Mouse (Mus musculus): ENCODE results near the gene Msln. TPM values are rescaled to one million over a fixed set of nuclear protein-coding genes. Genes with fewer than 3 reads are reported as not detected.

Msln gene
- total RNA-seq (2021): 10 to 100 TPM; 21.2 to 28.5 TPM

DNA sequence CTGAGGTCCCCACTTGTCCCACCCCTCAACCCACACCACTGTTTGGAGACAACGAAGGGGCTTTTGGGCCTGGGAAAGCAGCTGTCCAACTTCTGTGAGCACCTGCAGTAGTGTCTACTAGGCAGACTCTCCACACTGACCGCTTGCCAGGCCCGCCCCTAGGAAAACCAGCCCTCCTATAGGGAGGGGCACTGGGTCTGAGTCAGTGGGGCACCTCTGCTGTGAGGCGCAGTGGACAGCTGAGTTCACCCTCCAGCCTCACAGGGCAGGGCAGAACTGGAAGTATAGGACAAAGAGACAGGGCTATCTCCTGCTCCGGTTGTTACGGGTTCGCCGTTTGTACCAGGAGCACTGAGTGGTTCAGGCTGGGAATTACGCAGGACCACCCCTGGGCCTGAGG is at the start of gene Msln:
Gene Msln, minus strand, starts transcription at position 138 of the 400 bp plus-strand sequence.
- DNase-seq (ENCODE audit: low spot score): no peak

GRCm38 (mm10) chr17:25802825-25803517 is 48.8 kb upstream of the Msln start:
- intact Hi-C loops (cut with DNase I): loop anchor here (10.0 kb wide), 1 partner anchor 328 kb away; no protein-coding TSS in a partner anchor

More for the DNA sequence above, at the start of gene Msln:
- intact Hi-C loops (cut with DNase I): no loop called here

GRCm38 (mm10) chr17:25801029-25801428 is 46.9 kb upstream of the Msln start:
- DNase-seq (ENCODE audit: low spot score): no peak
- intact Hi-C loops (cut with DNase I): loop anchor here (1.0 to 10.0 kb wide), 3 partner anchors 28 to 326 kb away; partner anchors contain the start of gene Narfl

More at GRCm38 (mm10) chr17:25802825-25803517, 48.8 kb upstream of the Msln start:
- no peak for DNase-seq (ENCODE audit: low spot score)

- DNase-seq (ENCODE audit: low spot score): peak; percentile 84
- intact Hi-C loops (cut with DNase I): loop anchor here (2.0 kb wide), 1 partner anchor 26 kb away; the partner anchor contains the start of gene Wdr24
Observed at GRCm38 (mm10) chr17:25796951-25797369, 42.8 kb upstream of the Msln start, which contains the start of gene Metrn. TSS of gene Metrn (minus strand) at chr17:25797136.

- DNase-seq (ENCODE audit: low spot score): no peak
- intact Hi-C loops (cut with DNase I): loop anchor here (2.0 kb wide), 1 partner anchor 27 kb away; the partner anchor contains the start of gene Wdr24
Observed at GRCm38 (mm10) chr17:25796211-25796771, 42.1 kb upstream of the Msln start.

DNA sequence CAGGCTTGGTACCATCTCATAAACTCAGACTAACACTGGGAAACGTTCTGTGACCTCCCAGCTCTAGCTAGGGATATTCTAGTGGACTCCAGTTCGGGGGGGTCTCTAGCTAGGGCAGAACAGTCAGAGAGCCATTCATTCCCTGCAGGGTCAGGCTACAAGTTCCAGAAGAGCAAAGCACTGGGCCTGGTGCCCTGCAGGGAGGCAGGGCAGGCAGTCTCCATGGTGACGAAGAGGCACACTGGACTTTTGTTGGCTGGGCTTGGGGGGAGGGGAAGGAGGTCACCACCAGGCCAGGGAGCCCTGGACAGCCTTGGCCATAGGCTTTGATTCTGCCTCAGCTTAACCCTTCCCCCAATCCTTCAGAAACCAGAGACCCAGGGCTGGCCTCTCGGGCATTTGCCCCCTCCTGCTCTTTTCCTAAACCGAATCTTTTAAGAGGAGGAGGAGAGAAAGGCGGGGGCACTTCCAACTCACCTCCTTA is 41.5 kb upstream of the Msln start, which contains the start of gene AC134908.4:
Gene AC134908.4, minus strand, starts transcription at position 51 of the 484 bp plus-strand sequence.
- intact Hi-C loops (cut with DNase I): loop anchor here (2.0 kb wide), 1 partner anchor 27 kb away; the partner anchor contains the start of gene Wdr24
- DNase-seq (ENCODE audit: low spot score): no peak

- no peak for DNase-seq (ENCODE audit: low spot score)
- intact Hi-C loops (cut with DNase I): no loop called here
Observed at GRCm38 (mm10) chr17:25794998-25795397, 40.8 kb upstream of the Msln start.

- intact Hi-C loops (cut with DNase I): no loop called here
- DNase-seq (ENCODE audit: low spot score): no peak
Observed at GRCm38 (mm10) chr17:25794197-25794596, 40.0 kb upstream of the Msln start.

DNA sequence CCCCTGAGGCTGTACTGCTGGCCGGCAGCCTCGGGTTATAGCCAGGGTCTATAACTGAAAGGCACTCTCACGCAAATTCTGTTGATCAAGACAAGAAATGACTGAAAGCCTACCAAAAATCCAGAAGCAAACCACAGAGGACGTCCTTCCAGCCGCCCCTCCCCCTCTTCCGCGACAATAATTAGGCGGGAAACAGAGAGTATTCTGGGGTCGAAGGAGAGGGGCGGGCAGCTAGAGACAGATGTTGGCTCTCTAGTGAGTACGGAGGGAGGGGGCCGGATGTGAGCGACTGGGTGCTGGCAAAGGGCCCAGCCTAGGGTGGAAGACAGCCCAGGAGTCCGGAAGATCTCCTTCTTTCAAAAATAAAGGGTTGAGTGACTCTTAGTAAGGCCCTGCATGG is 38.4 kb upstream of the Msln start, which contains the start of gene Fam173a:
Gene Fam173a, minus strand, starts transcription at position 287 of the 400 bp plus-strand sequence.
- intact Hi-C loops (cut with DNase I): no loop called here
- DNase-seq (ENCODE audit: low spot score): peak; percentile 61

DNA sequence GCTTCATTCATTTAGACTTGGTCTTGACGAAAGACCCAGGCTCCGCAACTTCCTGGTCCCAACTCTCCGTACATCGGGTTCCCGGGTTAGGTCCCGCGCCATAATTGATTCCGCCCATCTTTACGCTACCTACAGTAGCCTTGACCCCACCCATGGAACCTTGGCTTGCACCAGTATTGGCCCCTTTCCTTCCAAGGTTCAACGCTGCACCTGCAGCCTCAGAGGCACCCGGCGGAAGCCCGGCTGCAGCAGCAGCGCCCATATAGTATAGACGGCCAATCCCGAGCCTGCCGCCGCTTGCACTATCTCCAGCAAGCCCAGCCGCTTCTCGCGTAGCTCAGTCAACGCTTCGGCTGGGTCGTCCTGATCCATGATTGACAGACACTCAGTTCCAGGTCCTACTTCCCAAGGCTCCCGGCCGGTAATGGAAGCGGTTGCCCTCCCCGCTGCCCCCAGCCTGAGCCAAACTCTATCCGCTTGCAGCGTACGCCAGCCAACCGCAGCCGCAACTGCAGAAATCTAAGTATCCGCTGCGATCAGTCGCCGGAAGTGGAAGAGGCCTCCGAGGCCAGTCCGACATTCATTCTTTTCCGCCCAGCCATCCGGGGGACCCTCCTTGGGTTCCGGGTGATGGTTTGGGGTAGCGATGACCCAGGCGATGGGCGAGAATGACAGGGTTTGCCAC is 37.8 kb upstream of the Msln start:
- intact Hi-C loops (cut with DNase I): no loop called here
- peak; percentile 65 for DNase-seq (ENCODE audit: low spot score)

- DNase-seq (ENCODE audit: low spot score): no peak
- intact Hi-C loops (cut with DNase I): no loop called here
Observed at GRCm38 (mm10) chr17:25791320-25791842, 37.2 kb upstream of the Msln start.

- no peak for DNase-seq (ENCODE audit: low spot score)
- intact Hi-C loops (cut with DNase I): no loop called here
Observed at GRCm38 (mm10) chr17:25786781-25787504, 32.8 kb upstream of the Msln start.

DNA sequence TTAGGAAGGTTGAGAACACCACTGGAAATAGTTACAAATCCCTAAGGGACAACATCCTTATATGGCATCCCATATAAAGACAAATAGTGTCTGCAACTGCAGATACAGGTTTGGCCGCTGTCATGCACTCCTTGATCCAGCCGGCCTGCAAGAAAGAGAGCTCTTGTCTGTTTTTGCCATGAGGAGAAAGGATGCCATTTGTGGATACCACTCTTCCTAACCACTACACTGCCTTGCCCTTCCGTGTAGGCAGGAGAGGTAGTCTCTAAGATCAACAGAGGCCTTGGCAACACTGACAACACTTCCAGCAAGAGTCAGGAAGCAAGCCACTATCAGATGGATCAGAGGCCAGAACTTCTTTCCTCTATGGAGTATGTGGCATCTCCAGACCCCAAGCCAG is 32.1 kb upstream of the Msln start, which contains the start of gene Ccdc78:
Gene Ccdc78, plus strand, starts transcription at position 301 of the 400 bp plus-strand sequence.
- intact Hi-C loops (cut with DNase I): no loop called here
- DNase-seq (ENCODE audit: low spot score): no peak

DNA sequence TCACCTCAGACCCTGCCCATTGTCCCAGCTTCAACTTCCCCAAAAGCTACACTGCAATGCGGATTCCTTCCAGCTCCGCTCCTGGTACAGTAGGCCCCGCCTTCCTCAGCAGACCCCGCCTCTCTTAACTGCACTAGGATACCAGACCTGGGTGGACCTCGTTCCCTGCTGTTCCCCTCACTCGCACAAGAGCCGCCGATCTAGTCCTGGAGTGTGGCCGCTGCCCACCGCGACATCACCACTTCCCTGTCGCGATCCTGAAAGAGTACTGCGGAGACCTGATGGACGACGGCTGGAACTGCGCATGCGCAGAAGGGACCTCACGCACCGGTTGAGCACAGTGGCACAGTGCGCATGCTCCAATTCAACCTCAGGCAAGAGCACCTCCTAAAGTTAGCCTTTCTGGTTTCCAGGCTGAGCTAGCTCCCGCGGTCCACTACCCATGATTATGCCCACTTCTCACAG is 31.1 kb upstream of the Msln start, which contains the start of gene Haghl:
Gene Haghl, minus strand, starts transcription at position 393 of the 465 bp plus-strand sequence.
- DNase-seq (ENCODE audit: low spot score): peak; percentile 89
- intact Hi-C loops (cut with DNase I): no loop called here

GRCm38 (mm10) chr17:25783861-25784574 is 29.8 kb upstream of the Msln start:
- intact Hi-C loops (cut with DNase I): no loop called here
- no peak for DNase-seq (ENCODE audit: low spot score)

DNA sequence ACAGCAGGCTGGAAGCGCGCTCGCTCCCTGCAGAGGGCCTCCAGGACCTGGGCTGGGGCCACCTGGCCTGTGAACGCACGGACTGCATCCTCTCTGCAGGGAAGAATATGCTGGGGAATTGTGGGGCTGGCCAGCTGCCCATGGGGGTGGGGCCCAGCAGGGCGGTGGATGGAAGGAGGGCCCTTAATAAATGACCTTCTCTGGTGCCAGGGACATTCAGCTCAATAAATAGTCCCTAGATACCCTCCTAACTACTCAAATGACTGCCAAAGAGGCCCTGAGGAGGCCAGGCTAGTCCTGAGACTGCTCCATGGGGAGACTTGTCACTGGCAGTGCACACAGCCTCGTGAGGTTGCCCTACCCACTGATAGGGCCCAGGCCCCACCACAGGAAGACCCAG is 28.9 kb upstream of the Msln start:
- intact Hi-C loops (cut with DNase I): no loop called here
- no peak for DNase-seq (ENCODE audit: low spot score)

GRCm38 (mm10) chr17:25781339-25781738 is 27.2 kb upstream of the Msln start:
- no peak for DNase-seq (ENCODE audit: low spot score)
- intact Hi-C loops (cut with DNase I): no loop called here

GRCm38 (mm10) chr17:25777948-25778347 is 23.8 kb upstream of the Msln start:
- DNase-seq (ENCODE audit: low spot score): no peak
- intact Hi-C loops (cut with DNase I): loop anchor here (10.0 kb wide), 1 partner anchor 477 kb away; the partner anchor contains the start of gene Luc7l
